Mouse (Mus musculus) midbrain, embryonic 13.5 days (tissue): Measurements from ENCODE around the gene Phf1. TPM values are rescaled to one million over a fixed set of nuclear protein-coding genes. Genes with fewer than 3 reads are reported as not detected.

Source experiments
- ATAC-seq: fragments of 200-750 bp; cut with Nextera tagmentation; 2 replicates; pipeline ENCODE4 v1.8.0; 2017; ENCODE audit warnings: mild to moderate bottlenecking, moderate TSS enrichment, moderate library complexity
- H3K27ac ChIP-seq: fragments of 300-500 bp; sonication (generic); 2 replicates; pipeline ENCODE4 v1.5.1; 2015; ENCODE audit warnings: inconsistent platforms, mild to moderate bottlenecking, moderate library complexity
- H3K27me3 ChIP-seq: fragments of 300-500 bp; sonication (generic); 2 replicates; pipeline ENCODE4 v1.6.1; 2015; ENCODE audit warnings: mild to moderate bottlenecking, inconsistent platforms
- H3K36me3 ChIP-seq: fragments of 300-500 bp; sonication (generic); 2 replicates; pipeline ENCODE4 v1.6.1; 2015; ENCODE audit warnings: mild to moderate bottlenecking, inconsistent platforms
- H3K4me1 ChIP-seq: fragments of 300-500 bp; sonication (generic); replicated peaks from 2 replicates; pipeline ENCODE4 v1.6.1; 2015; ENCODE audit warnings: inconsistent platforms
- H3K4me2 ChIP-seq: fragments of 300-500 bp; sonication (generic); replicated peaks from 2 replicates; pipeline ENCODE4 v1.6.1; 2015; ENCODE audit warnings: moderate library complexity, mild to moderate bottlenecking, inconsistent platforms
- H3K4me3 ChIP-seq: fragments of 300-500 bp; sonication (generic); replicated peaks from 2 replicates; pipeline ENCODE4 v1.5.1; 2015; ENCODE audit warnings: mild to moderate bottlenecking, inconsistent platforms
- H3K9ac ChIP-seq: fragments of 300-500 bp; sonication (generic); replicated peaks from 2 replicates; pipeline ENCODE4 v1.6.1; 2015; ENCODE audit warnings: mild to moderate bottlenecking, inconsistent platforms
- H3K9me3 ChIP-seq: fragments of 300-500 bp; sonication (generic); 2 replicates; pipeline ENCODE4 v1.6.1; 2016; ENCODE audit warnings: mild to moderate bottlenecking, inconsistent platforms
- WGBS: fragments of 180-500 bp; shearing (Covaris S2); methylation state at CpG from one replicate; pipeline ENCODE4 v1.1.7; 2015; 5-methylcytosine and 5-hydroxymethylcytosine counted together
- polyA plus RNA-seq: library from polyadenylated mRNA; unstranded; fragments of >200 nt; fragmentation: Nextera tagmentation; extraction: Ambion mirVana; gene quantifications from 2 replicates; pipeline ENCODE4 v1.2.1, GENCODE M21; 2015

Gene Phf1
- 13.6 and 17.7 TPM in 2 replicates for polyA plus RNA-seq

- Histone ChIP-seq H3K9me3 (no peaks in the 10 kb centered on the region), H3K4me3 (peak within 1 kb of the TSS; percentile 72), H3K27me3 (no peaks in the 10 kb centered on the region), H3K9ac (peak within 1 kb of the TSS; percentile 88), H3K27ac (peak within 1 kb of the TSS; percentile 82), H3K4me1 (peaks cover 28% of the 10 kb centered on the region), H3K36me3 (peaks cover 46% of the 10 kb centered on the region), H3K4me2 (peak within 1 kb of the TSS; percentile 94)
- WGBS = under 1% methylated on average over 41 of the region's 43 CpGs
- ATAC-seq = peak; percentile 86
These were observed at the start of gene Phf1 for GRCm38 (mm10) chr17:26932839-26933398. Gene Phf1, plus strand, starts transcription at chr17:26933052.

GRCm38 (mm10) chr17:26883585-26883984 lies 49.3 kb upstream of the Phf1 start:
- Histone ChIP-seq H3K27me3 (peaks cover 20% of the 10 kb centered on the region), H3K9ac (no peak overlapping the region), H3K9me3 (peaks cover 5% of the 10 kb centered on the region), H3K36me3 (no peaks in the 10 kb centered on the region), H3K4me2 (no peak overlapping the region), H3K4me3 (no peak overlapping the region), H3K4me1 (peaks cover 18% of the 10 kb centered on the region), H3K27ac (no peak overlapping the region)
- ATAC-seq = no peak
- 80% methylated on average over 6 of the region's 6 CpGs for WGBS

- Histone ChIP-seq H3K9me3 (no peaks in the 10 kb centered on the region), H3K9ac (peak overlapping the region; percentile 48), H3K36me3 (no peaks in the 10 kb centered on the region), H3K4me2 (peak overlapping the region; percentile 61), H3K4me3 (peak overlapping the region; percentile 41), H3K4me1 (peaks cover 18% of the 10 kb centered on the region), H3K27ac (no peak overlapping the region), H3K27me3 (peaks cover 20% of the 10 kb centered on the region)
- ATAC-seq = 0 out of 2 replicates have a peak, but pooled peaks have one; percentile 48
- WGBS = 23% methylated on average over 25 of the region's 25 CpGs
These were observed 47.6 kb upstream of the Phf1 start for GRCm38 (mm10) chr17:26884995-26885926.

GRCm38 (mm10) chr17:26886047-26886749 lies 46.7 kb upstream of the Phf1 start:
- WGBS = 10% methylated on average over 30 of the region's 30 CpGs

GRCm38 (mm10) chr17:26887926-26888325 lies 44.9 kb upstream of the Phf1 start:
- Histone ChIP-seq H3K4me2 (no peak overlapping the region), H3K36me3 (no peaks in the 10 kb centered on the region), H3K9ac (no peak overlapping the region), H3K27me3 (peaks cover 20% of the 10 kb centered on the region), H3K4me3 (no peak overlapping the region), H3K27ac (no peak overlapping the region), H3K9me3 (no peaks in the 10 kb centered on the region), H3K4me1 (peaks cover 25% of the 10 kb centered on the region)
- WGBS = 42% methylated on average over 3 of the region's 3 CpGs
- ATAC-seq = no peak

More at GRCm38 (mm10) chr17:26886047-26886749, 46.7 kb upstream of the Phf1 start:
- no peaks in the 10 kb centered on the region for H3K9me3 ChIP-seq
- peak overlapping the region; percentile 41 for H3K4me3 ChIP-seq
- no peak overlapping the region; the same call in 1 of the 2 replicates for H3K9ac ChIP-seq
- no peaks in the 10 kb centered on the region for H3K36me3 ChIP-seq
- H3K4me1 ChIP-seq = peaks cover 18% of the 10 kb centered on the region
- H3K27me3 ChIP-seq = peaks cover 20% of the 10 kb centered on the region
- peak overlapping the region; percentile 61 for H3K4me2 ChIP-seq
- no peak overlapping the region for H3K27ac ChIP-seq
- peak; percentile 92 for ATAC-seq

- Histone ChIP-seq H3K36me3 (no peaks in the 10 kb centered on the region), H3K4me3 (no peak overlapping the region), H3K4me1 (peaks cover 14% of the 10 kb centered on the region), H3K4me2 (no peak overlapping the region), H3K27me3 (no peaks in the 10 kb centered on the region; the same call in 1 of the 2 replicates), H3K9ac (0 out of 2 replicates have a peak overlapping the region, but pooled peaks have one; percentile 28), H3K9me3 (no peaks in the 10 kb centered on the region), H3K27ac (peak overlapping the region; percentile 20; the same call in 1 of the 2 replicates)
- 45% methylated on average over 16 of the region's 16 CpGs for WGBS
- peak; percentile 53; the same call in 1 of the 2 replicates for ATAC-seq
These were observed 40.0 kb upstream of the Phf1 start for GRCm38 (mm10) chr17:26892635-26893375.

- Histone ChIP-seq H3K9ac (no peak overlapping the region), H3K4me2 (no peak overlapping the region), H3K27ac (no peak overlapping the region), H3K4me1 (peaks cover 14% of the 10 kb centered on the region), H3K9me3 (no peaks in the 10 kb centered on the region), H3K36me3 (no peaks in the 10 kb centered on the region), H3K27me3 (no peaks in the 10 kb centered on the region), H3K4me3 (no peak overlapping the region)
- ATAC-seq = no peak
- WGBS = 60% methylated on average over 6 of the region's 6 CpGs
These were observed 39.4 kb upstream of the Phf1 start for GRCm38 (mm10) chr17:26893492-26893891.

- no peaks in the 10 kb centered on the region for H3K27me3 ChIP-seq
- 80% methylated on average over 6 of the region's 6 CpGs for WGBS
- no peak overlapping the region for H3K4me3 ChIP-seq
- H3K4me1 ChIP-seq = peaks cover 14% of the 10 kb centered on the region
- H3K27ac ChIP-seq = no peak overlapping the region
- no peak overlapping the region for H3K9ac ChIP-seq
- no peak overlapping the region for H3K4me2 ChIP-seq
- ATAC-seq = no peak
- H3K36me3 ChIP-seq = no peaks in the 10 kb centered on the region
- no peaks in the 10 kb centered on the region for H3K9me3 ChIP-seq
These were observed 38.5 kb upstream of the Phf1 start for GRCm38 (mm10) chr17:26894342-26894741.

GRCm38 (mm10) chr17:26895578-26895977 lies 37.3 kb upstream of the Phf1 start:
- Histone ChIP-seq H3K9ac (no peak overlapping the region), H3K27me3 (no peaks in the 10 kb centered on the region), H3K9me3 (no peaks in the 10 kb centered on the region), H3K4me2 (no peak overlapping the region), H3K4me3 (no peak overlapping the region), H3K4me1 (peaks cover 14% of the 10 kb centered on the region), H3K36me3 (no peaks in the 10 kb centered on the region), H3K27ac (no peak overlapping the region)
- ATAC-seq = 0 out of 2 replicates have a peak, but pooled peaks have one; percentile 50
- 14% methylated on average over 10 of the region's 10 CpGs for WGBS

- Histone ChIP-seq H3K27ac (no peak overlapping the region), H3K4me3 (no peak overlapping the region), H3K4me1 (no peaks in the 10 kb centered on the region), H3K27me3 (no peaks in the 10 kb centered on the region), H3K9me3 (no peaks in the 10 kb centered on the region), H3K4me2 (no peak overlapping the region), H3K36me3 (no peaks in the 10 kb centered on the region), H3K9ac (no peak overlapping the region)
- 82% methylated on average over 6 of the region's 6 CpGs for WGBS
- ATAC-seq = no peak
These were observed 31.9 kb upstream of the Phf1 start for GRCm38 (mm10) chr17:26900916-26901315.

GRCm38 (mm10) chr17:26904320-26904719 lies 28.5 kb upstream of the Phf1 start:
- Histone ChIP-seq H3K27ac (no peak overlapping the region), H3K4me2 (no peak overlapping the region), H3K36me3 (no peaks in the 10 kb centered on the region), H3K4me3 (no peak overlapping the region), H3K27me3 (no peaks in the 10 kb centered on the region), H3K4me1 (no peaks in the 10 kb centered on the region), H3K9me3 (no peaks in the 10 kb centered on the region), H3K9ac (no peak overlapping the region)
- no peak for ATAC-seq
- 63% methylated on average over 5 of the region's 5 CpGs for WGBS
